Comparison of ENCODE assay signal across 8 mouse cellular contexts in the genomic region with DNA sequence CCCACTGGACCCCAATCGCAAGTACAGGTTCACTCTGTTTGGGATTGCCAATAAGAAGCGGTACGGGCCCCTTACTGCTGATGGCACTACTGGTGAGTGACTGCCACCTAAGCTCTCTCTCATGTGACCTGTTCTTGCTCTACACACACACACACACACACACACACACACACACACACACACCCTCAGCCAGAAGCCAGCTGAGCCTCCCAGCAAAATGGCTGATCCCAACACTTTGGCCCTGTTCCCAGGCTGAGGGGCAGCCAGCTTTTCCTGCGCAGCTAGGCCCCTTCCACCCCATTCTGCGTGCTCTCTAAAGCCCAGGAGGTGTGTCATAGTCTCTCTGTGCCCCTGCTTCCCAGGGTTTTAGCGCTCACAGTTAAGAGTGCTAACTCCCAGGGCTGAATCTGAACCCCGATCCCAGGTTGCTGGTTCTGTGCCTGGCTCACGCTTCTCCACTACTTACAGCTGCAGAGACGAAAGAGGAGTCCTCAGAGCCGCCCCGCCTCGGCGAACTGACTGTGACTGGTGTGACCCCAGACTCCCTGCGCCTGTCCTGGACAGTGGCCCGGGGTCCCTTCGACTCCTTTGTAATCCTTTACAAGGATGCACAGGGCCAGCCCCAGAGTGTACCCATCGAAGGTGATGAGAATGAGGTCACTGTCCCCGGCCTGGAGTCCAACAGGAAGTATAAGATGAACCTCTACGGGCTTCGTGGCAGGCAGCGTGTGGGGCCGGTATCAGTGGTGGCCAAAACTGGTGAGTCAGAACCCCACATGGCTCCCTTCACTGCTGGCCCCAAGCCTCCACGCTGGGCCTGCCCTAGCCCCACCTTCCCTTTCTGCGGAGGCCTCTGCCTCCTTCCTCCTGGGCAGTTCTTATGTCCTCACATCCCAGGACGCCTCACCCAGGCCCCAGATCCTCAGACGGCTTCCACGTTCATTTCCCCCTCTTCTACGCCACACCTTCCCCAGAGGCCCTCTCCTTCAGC. TPM values are rescaled to one million over a fixed set of nuclear protein-coding genes. Genes with fewer than 3 reads are reported as not detected.
A peak's percentile ranks its signal among the peaks of the same experiment; 100 is the strongest.
DNase-seq lines count a peak whose midpoint lies in the region.

No protein-coding gene starts in this region.

- intact Hi-C loops in heart, postnatal 36 days (cut with DNase I) = no loop called here

- peak; percentile 72 to 85 for DNase-seq in heart, adult 18-20 months
- DNase-seq in heart, adult 8-10 months (ENCODE audit: low spot score) = no peak
- DNase-seq in 3134 (ENCODE audit: extremely low read depth, insufficient read length, low spot score) = peak; percentile 92
- peak; percentile 29 for DNase-seq in c-Kit-positive CD71-negative TER-119-negative erythroid progenitor cells, embryonic 14.5 days (ENCODE audit: low read depth)
- peak; percentile 67 for DNase-seq in heart, postnatal 36 days
- DNase-seq in natural killer cell, adult 2 months (ENCODE audit: low spot score in 2 of 2) = peak; percentile 30 to 64
- DNase-seq in right cerebral cortex, postnatal 14 days = no peak
- no peak for DNase-seq in left cerebral cortex, adult 9 months (ENCODE audit: low spot score in 2 of 2)

RNA-seq across cellular contexts. Expression of a gene that starts 15.1 kb away (rescaled TPM):
- total RNA-seq in heart, adult 18-20 months (2021) = 10 to 100 TPM; 22.9 to 26.5 TPM
- total RNA-seq in heart, adult 8-10 months (2022) = 10 to 100 TPM; 22.4 to 34.3 (median 32.2) TPM
- total RNA-seq in heart, postnatal 36 days (2021) = 10 to 100 TPM; 35.6 to 39.7 TPM

RNA-seq across cellular contexts. Expression of a gene that starts 38.5 kb away (rescaled TPM):
- 10 to 100 TPM; 15.5 to 17.2 TPM for total RNA-seq in heart, adult 18-20 months (2021)
- 10 to 100 TPM; 14.4 to 19.9 (median 16.0) TPM for total RNA-seq in heart, adult 8-10 months (2022)
- total RNA-seq in heart, postnatal 36 days (2021) = 10 to 100 TPM; 15.3 to 16.1 TPM

RNA-seq across cellular contexts. Expression of a gene that starts 40.9 kb away (rescaled TPM):
- total RNA-seq in heart, adult 18-20 months (2021) = 1 to 10 TPM; 5.8 to 6.5 TPM
- 1 to 10 TPM; 6.9 to 9.7 (median 8.6) TPM for total RNA-seq in heart, adult 8-10 months (2022)
- total RNA-seq in heart, postnatal 36 days (2021) = 1 to 10 TPM; 6.9 to 9.9 TPM

RNA-seq across cellular contexts. Expression of a gene that starts 56.1 kb away (rescaled TPM):
- total RNA-seq in heart, adult 18-20 months (2021) = 1 to 10 TPM in 1 of 2 experiments, under 1 TPM in 1; 0.93 to 1.5 TPM
- 1 to 10 TPM in 3 of 4 experiments, under 1 TPM in 1; 0.92 to 1.4 (median 1.1) TPM for total RNA-seq in heart, adult 8-10 months (2022)
- total RNA-seq in heart, postnatal 36 days (2021) = 1 to 10 TPM; 1.4 to 1.7 TPM

RNA-seq across cellular contexts. Expression of a gene that starts 57.1 kb away (rescaled TPM):
- total RNA-seq in heart, adult 18-20 months (2021) = 10 to 100 TPM; 55.5 to 55.8 TPM
- 10 to 100 TPM; 48.1 to 68.8 (median 59.5) TPM for total RNA-seq in heart, adult 8-10 months (2022)
- total RNA-seq in heart, postnatal 36 days (2021) = 10 to 100 TPM; 54.4 to 55.5 TPM

Comparison
In these comparisons a context has a peak if more than half of its experiments do, and no peak if none do; other contexts are left out.
1. DNase-seq: peak in heart, adult 18-20 months (2 of 2), 3134 (single experiment), c-Kit-positive CD71-negative TER-119-negative erythroid progenitor cells, embryonic 14.5 days (single experiment), heart, postnatal 36 days (2 of 2) and natural killer cell, adult 2 months (2 of 2); none in heart, adult 8-10 months (single experiment), right cerebral cortex, postnatal 14 days (single experiment) and left cerebral cortex, adult 9 months (0 of 2).